Mouse (Mus musculus) T-helper 2 cell (primary cell): ENCODE results near the gene Leng1.

Experiments used
- in situ Hi-C: fragments of 300-600 bp; cut with MboI, MseI; formaldehyde crosslinking; loops from one replicate; pipeline ENCODE4 v1.15.1; 2025; ENCODE audit warnings: high pct_unique_total_duplicates

The Leng1 gene

GRCm38 (mm10) chr7:3644348-3644671 is 21.3 kb downstream of the Leng1 start:
- in situ Hi-C loops: no loop called here

GRCm38 (mm10) chr7:3643843-3644242 is 21.8 kb downstream of the Leng1 start:
- in situ Hi-C loops: no loop called here

GRCm38 (mm10) chr7:3643412-3643811 is 22.2 kb downstream of the Leng1 start:
- in situ Hi-C loops: no loop called here

GRCm38 (mm10) chr7:3630478-3630815 is 35.2 kb downstream of the Leng1 start:
- in situ Hi-C loops: no loop called here

- in situ Hi-C loops: no loop called here
Observed at GRCm38 (mm10) chr7:3629543-3630477, 35.8 kb downstream of the Leng1 start, which contains the start of the genes Tfpt and Prpf31. Gene Tfpt (minus strand): TSS chr7:3629929. Gene Prpf31 (plus strand): TSS chr7:3629985.

GRCm38 (mm10) chr7:3629030-3629429 is 36.6 kb downstream of the Leng1 start:
- in situ Hi-C loops: no loop called here

GRCm38 (mm10) chr7:3617242-3617995 is 48.2 kb downstream of the Leng1 start, which contains the start of gene Ndufa3:
Gene Ndufa3 (plus strand): TSS chr7:3617373.
- in situ Hi-C loops: loop anchor here (25.0 kb wide), 2 partner anchors 220 to 820 kb away; partner anchors contain the start of genes Gm15448, Pira2 and Rdh13

- in situ Hi-C loops: loop anchor here (25.0 kb wide), 2 partner anchors 221 to 821 kb away; partner anchors contain the start of genes Gm15448, Pira2 and Rdh13
Observed at GRCm38 (mm10) chr7:3616389-3617241, 49.0 kb downstream of the Leng1 start.

GRCm38 (mm10) chr7:3616057-3616388 is 49.6 kb downstream of the Leng1 start, which contains the start of gene Oscar:
Gene Oscar (minus strand): TSS chr7:3616157.
- in situ Hi-C loops: loop anchor here (25.0 kb wide), 2 partner anchors 221 to 821 kb away; partner anchors contain the start of genes Gm15448, Pira2 and Rdh13

GRCm38 (mm10) chr7:3614021-3614420 is 51.6 kb downstream of the Leng1 start:
- in situ Hi-C loops: loop anchor here (25.0 kb wide), 2 partner anchors 223 to 823 kb away; partner anchors contain the start of genes Gm15448, Pira2 and Rdh13

GRCm38 (mm10) chr7:3611006-3611405 is 54.6 kb downstream of the Leng1 start:
- in situ Hi-C loops: loop anchor here (25.0 kb wide), 2 partner anchors 226 to 826 kb away; partner anchors contain the start of genes Gm15448, Pira2 and Rdh13

GRCm38 (mm10) chr7:3610437-3610836 is 55.2 kb downstream of the Leng1 start:
- in situ Hi-C loops: loop anchor here (25.0 kb wide), 2 partner anchors 227 to 827 kb away; partner anchors contain the start of genes Gm15448, Pira2 and Rdh13
